Mouse (Mus musculus): Measurements from ENCODE around the gene Ccdc88c. TPM values are rescaled to one million over a fixed set of nuclear protein-coding genes. Genes with fewer than 3 reads are reported as not detected.

Ccdc88c gene
- polyA plus RNA-seq, 1 experiment = 4.9 TPM

DNA sequence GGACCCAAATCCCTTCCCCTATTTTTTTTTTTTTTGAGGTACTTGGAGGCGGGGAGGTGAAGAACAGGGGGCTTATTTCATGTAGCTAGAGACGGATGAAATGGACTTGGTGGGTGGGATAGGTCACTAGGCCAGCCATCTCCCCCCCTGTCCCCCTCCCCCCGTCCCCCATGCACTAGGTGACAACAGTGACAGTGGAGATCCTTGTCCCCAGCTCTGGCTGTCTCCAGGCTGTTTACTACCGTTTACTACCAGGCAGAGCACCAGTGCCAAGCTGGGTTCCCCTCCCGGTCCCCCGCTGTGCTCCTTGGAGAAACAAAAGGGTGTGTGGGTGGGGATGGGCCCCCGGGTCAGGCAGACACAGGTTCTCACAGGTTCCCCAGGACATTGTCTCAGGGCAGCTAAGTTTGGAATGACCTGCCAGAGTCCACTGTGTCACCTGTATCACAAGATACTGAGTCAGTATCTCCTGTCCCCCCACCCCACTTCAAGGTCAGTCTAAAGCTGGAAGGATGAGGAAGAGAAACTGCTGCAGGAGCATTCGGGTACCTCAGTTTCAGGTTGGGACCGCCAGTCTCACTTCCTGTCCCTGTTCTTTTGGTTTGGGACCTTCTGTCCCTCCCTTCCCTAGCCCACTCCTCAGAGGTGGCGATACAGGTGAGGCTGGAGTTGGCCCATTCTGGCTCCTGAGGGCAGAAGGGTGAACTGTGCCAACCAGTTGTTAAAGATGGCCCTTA lies 120.4 kb downstream of the Ccdc88c start:
- no peak overlapping the region for H3K4me3 ChIP-seq (replicated peaks)
- peaks cover 25% of the 10 kb centered on the region for H3K36me3 ChIP-seq (ENCODE audit: control insufficient read depth)
- H3K4me1 ChIP-seq (ENCODE audit: control insufficient read depth) = no peaks in the 10 kb centered on the region; the same call in 1 of the 2 replicates
- no peak for TF ChIP-seq TAL1 (IDR thresholded peaks at IDR 0.05; ENCODE audit: low read length)
- TF ChIP-seq GATA1 (IDR thresholded peaks at IDR 0.05; ENCODE audit: low read length) = no peak
- H3K27me3 ChIP-seq (ENCODE audit: control insufficient read depth) = peaks cover 29% of the 10 kb centered on the region
- H3K9me3 ChIP-seq (ENCODE audit: control insufficient read depth, low read length) = no peaks in the 10 kb centered on the region

DNA sequence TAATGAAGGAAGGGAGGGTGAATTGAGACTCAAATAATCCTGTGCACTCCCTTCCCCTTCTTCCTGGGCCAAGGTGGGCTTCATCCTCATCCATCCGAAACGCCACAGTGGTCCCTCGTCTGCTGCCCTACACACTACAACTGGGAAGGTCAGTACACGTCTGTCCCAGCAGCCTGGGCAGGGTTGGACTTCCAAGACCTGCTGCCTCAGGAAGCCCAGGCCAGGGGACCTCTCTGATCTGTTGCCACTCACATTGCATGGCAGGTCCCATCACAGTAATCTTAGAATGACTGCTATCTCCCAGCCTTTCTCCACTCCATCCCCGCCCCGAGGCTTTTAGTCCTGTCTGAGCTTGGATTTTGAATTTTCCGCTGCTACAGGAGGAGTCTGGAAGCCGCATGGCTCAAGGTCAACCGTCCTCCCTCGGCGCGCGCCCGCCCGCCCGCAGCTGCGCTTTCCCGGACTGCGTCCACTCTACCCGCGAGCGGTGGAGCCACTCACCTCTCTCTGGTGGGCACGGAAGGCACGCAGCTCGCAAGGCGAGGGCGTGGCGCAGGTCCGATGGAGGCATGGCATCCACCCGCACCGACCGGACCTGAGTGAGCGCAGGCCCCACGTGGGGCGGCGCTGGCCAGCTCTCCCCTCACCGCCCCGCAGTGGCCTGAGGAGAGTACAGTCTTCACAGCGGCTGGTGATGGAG lies 121.1 kb downstream of the Ccdc88c start, which contains the start of gene Gpr68:
Gpr68 (minus strand) TSS at position 601 of the 700 bp plus-strand sequence.
- peaks cover 29% of the 10 kb centered on the region for H3K27me3 ChIP-seq (ENCODE audit: control insufficient read depth)

DNA sequence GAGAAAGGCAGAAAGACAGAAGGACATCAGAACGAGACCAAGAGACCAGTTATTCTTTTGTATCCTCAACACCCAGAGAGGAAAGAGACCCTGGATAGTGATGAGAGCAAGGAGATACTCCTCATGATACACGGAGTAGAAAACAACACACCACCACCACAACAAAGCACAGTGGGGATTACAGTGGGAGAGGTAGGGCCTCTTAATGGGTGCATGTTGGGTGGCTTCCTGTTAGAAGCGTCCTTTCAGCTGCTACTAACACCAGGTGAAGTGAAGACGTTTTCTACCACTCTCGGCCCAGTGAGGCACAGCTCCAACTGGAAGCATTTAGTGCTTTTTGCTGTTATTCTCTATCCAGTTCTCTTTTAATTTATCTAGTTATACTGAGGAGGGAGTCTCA lies 122.0 kb downstream of the Ccdc88c start:
- Histone ChIP-seq H3K9me3 (ENCODE audit: control insufficient read depth, low read length) (no peaks in the 10 kb centered on the region), H3K4me1 (ENCODE audit: control insufficient read depth) (no peaks in the 10 kb centered on the region; the same call in 1 of the 2 replicates), H3K36me3 (ENCODE audit: control insufficient read depth) (peaks cover 9% of the 10 kb centered on the region), H3K4me3 (replicated peaks) (no peak overlapping the region), H3K27me3 (ENCODE audit: control insufficient read depth) (peaks cover 35% of the 10 kb centered on the region)
- TF ChIP-seq GATA1 (IDR thresholded peaks at IDR 0.05; ENCODE audit: low read length) (no peak), TAL1 (IDR thresholded peaks at IDR 0.05; ENCODE audit: low read length) (no peak)

More for the DNA sequence above, 121.1 kb downstream of the Ccdc88c start, which contains the start of gene Gpr68:
- Histone ChIP-seq H3K36me3 (ENCODE audit: control insufficient read depth) (peaks cover 18% of the 10 kb centered on the region), H3K4me3 (replicated peaks) (no peak within 1 kb of the TSS), H3K4me1 (ENCODE audit: control insufficient read depth) (no peaks in the 10 kb centered on the region; the same call in 1 of the 2 replicates), H3K9me3 (ENCODE audit: control insufficient read depth, low read length) (no peaks in the 10 kb centered on the region)
- no peak for TF ChIP-seq TAL1 (IDR thresholded peaks at IDR 0.05; ENCODE audit: low read length)

DNA sequence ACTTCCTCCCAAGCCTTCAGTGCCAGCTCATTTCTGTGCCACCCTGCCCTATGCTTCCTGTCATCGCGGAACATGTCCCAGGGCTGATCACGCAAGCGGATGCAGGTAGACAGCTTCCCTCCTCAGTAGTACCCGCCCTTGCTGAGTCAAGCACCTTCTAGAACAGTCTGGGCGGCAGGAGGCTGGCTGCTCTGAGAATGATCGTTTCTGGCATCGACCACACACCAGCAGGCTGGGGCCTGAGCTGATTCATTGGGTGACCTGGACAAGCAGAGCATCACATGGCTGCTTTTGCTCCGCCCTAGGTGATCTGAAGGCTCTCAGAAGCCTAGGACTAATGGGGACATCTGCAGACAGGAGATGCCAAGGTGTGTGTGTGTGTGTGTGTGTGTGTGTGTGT lies 125.1 kb downstream of the Ccdc88c start:
- peaks cover 58% of the 10 kb centered on the region for H3K27me3 ChIP-seq (ENCODE audit: control insufficient read depth)
- no peak for TF ChIP-seq TAL1 (IDR thresholded peaks at IDR 0.05; ENCODE audit: low read length)
- TF ChIP-seq GATA1 (IDR thresholded peaks at IDR 0.05; ENCODE audit: low read length) = no peak

DNA sequence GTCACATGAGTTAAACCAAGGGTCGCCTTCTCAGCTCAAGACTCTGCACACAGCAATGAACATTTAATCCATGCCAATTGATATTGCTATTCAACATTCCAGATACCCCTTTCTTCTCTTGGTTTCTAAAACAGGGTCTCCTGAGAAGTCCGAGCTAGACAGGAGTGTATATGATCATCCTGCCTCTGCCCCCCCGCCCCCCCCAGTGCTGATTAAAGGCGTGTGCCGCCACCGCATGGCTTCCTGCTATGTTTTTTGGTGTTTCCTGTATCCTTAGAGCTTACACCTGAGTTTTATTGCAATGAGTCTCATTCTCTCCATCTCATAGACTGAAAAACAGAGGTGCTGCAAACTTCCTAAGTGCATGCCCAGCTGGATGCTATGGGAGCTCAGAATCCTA lies 127.5 kb downstream of the Ccdc88c start:
- no peak for TF ChIP-seq TAL1 (IDR thresholded peaks at IDR 0.05; ENCODE audit: low read length)
- TF ChIP-seq GATA1 (IDR thresholded peaks at IDR 0.05; ENCODE audit: low read length) = no peak
- Histone ChIP-seq H3K27me3 (ENCODE audit: control insufficient read depth) (peaks cover 58% of the 10 kb centered on the region), H3K9me3 (ENCODE audit: control insufficient read depth, low read length) (no peaks in the 10 kb centered on the region), H3K36me3 (ENCODE audit: control insufficient read depth) (no peaks in the 10 kb centered on the region), H3K4me1 (ENCODE audit: control insufficient read depth) (no peaks in the 10 kb centered on the region), H3K4me3 (replicated peaks) (no peak overlapping the region)

More for the DNA sequence above, 125.1 kb downstream of the Ccdc88c start:
- no peaks in the 10 kb centered on the region for H3K9me3 ChIP-seq (ENCODE audit: control insufficient read depth, low read length)
- H3K4me1 ChIP-seq (ENCODE audit: control insufficient read depth) = no peaks in the 10 kb centered on the region; the same call in 1 of the 2 replicates
- H3K36me3 ChIP-seq (ENCODE audit: control insufficient read depth) = no peaks in the 10 kb centered on the region
- no peak overlapping the region for H3K4me3 ChIP-seq (replicated peaks)

DNA sequence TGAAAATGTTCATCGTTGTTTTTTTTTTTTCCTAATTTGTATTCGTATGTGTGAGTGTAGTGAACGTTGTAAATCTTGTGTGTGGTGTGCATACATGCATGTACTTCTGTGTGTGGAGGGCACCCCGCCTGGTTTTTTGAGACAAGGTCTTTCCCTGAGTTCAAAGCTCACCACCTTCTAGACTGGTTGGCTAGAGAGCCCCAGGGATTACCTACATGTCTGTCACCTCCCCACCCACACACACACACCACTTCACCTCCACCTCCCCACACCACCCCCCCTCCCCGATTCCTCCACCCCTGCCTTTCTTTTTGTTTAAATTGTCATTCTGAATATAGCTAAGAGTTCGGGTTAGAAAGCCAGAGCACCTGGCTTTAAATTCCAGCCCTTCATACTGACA lies 128.0 kb downstream of the Ccdc88c start:
- TF ChIP-seq TAL1 (IDR thresholded peaks at IDR 0.05; ENCODE audit: low read length) (no peak), GATA1 (IDR thresholded peaks at IDR 0.05; ENCODE audit: low read length) (no peak)
- H3K36me3 ChIP-seq (ENCODE audit: control insufficient read depth) = no peaks in the 10 kb centered on the region
- no peak overlapping the region for H3K4me3 ChIP-seq (replicated peaks)
- H3K27me3 ChIP-seq (ENCODE audit: control insufficient read depth) = peaks cover 63% of the 10 kb centered on the region
- H3K4me1 ChIP-seq (ENCODE audit: control insufficient read depth) = no peaks in the 10 kb centered on the region
- no peaks in the 10 kb centered on the region for H3K9me3 ChIP-seq (ENCODE audit: control insufficient read depth, low read length)

DNA sequence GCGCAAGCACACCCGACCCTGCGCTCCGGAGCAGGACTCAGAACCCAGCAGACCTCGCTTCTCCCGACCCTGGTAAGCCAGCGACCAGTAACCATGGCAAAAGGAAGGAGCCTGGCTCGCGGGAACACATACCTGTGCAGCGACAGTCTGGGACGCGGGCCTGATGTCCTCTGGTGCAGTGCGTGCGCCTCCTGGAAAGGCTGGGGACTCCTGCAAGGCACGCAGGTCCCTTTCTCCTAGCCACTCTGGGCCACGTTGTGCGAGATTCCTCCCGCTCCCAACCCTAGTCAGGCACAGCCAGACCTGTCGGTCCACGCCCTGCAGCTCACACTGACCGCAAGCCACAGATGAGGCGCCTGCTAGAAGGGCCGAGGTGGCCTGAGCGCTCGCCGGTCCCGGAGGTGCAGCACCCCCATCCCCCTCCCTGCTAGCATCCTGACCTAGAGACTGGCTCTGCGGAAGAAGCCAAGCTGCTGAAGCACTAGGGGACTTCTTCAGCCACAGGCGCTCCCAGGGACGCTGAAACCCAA lies 129.7 kb downstream of the Ccdc88c start:
- TF ChIP-seq GATA1 (IDR thresholded peaks at IDR 0.05; ENCODE audit: low read length) (no peak), TAL1 (IDR thresholded peaks at IDR 0.05; ENCODE audit: low read length) (no peak)
- H3K4me3 ChIP-seq (replicated peaks) = no peak overlapping the region
- peaks cover 63% of the 10 kb centered on the region for H3K27me3 ChIP-seq (ENCODE audit: control insufficient read depth)
- no peaks in the 10 kb centered on the region for H3K36me3 ChIP-seq (ENCODE audit: control insufficient read depth)
- H3K4me1 ChIP-seq (ENCODE audit: control insufficient read depth) = no peaks in the 10 kb centered on the region
- H3K9me3 ChIP-seq (ENCODE audit: control insufficient read depth, low read length) = no peaks in the 10 kb centered on the region

DNA sequence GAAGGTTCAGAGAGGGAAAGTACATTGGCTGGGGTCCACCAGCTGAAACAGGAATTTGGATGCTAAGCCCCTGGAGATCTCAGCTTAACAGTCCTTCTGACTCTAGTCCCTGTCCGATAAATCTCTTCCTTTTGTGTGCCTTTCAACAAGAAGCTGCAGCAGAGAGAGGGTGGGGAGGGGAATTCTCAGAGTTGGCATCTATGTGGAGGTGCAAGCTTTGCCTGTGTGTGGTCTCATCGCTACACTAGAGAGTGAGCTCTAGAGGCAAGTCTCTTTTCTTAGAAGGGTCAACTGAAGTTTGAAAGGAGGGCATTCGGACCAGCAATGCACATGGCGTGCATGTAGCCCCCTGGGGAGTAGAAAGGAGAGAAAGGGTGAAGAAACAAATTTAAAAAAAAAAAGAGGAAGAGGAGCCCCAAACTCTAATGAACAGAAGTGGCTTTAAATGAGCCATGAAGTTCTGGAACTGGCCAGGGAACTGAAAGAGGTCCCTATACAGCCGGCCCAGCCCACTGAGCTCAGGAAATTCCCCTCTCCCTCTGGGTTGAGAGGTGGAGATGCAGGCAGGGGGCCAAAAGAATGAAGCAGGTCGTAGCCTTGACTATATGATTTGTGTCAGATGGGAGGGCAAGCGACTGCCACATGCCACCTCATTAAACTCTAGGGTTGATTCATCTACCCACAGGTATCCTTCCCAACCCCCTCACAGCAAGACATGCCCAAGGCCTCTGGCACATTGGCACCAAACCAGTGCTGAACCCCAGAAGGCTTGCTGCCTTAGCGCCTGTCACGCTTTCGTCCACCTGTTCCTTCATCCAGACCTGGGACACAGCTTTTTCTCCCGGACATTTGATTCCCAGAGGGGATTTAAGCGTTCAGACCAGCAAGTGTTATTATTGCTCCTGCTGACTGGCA lies 130.9 kb downstream of the Ccdc88c start:
- TF ChIP-seq GATA1 (IDR thresholded peaks at IDR 0.05; ENCODE audit: low read length) (no peak), TAL1 (IDR thresholded peaks at IDR 0.05; ENCODE audit: low read length) (no peak)
- no peaks in the 10 kb centered on the region for H3K9me3 ChIP-seq (ENCODE audit: control insufficient read depth, low read length)
- peaks cover 59% of the 10 kb centered on the region for H3K27me3 ChIP-seq (ENCODE audit: control insufficient read depth)
- H3K36me3 ChIP-seq (ENCODE audit: control insufficient read depth) = no peaks in the 10 kb centered on the region
- no peaks in the 10 kb centered on the region for H3K4me1 ChIP-seq (ENCODE audit: control insufficient read depth)
- H3K4me3 ChIP-seq (replicated peaks) = no peak overlapping the region

All from erythroblast, embryonic 14.5 days (primary cell).